Mouse (Mus musculus) heart, postnatal 10 days (tissue): ENCODE results near the gene Dcdc2c. TPM values are rescaled to one million over a fixed set of nuclear protein-coding genes. Genes with fewer than 3 reads are reported as not detected.

Experiments used
- DNase-seq, 2 experiments: peaks; one replicate each; pipeline ENCODE4 v3.0.0; 2021
- intact Hi-C: fragments of 180-260 bp; cut with DNase I; formaldehyde crosslinking; loops from one replicate; pipeline ENCODE4 v1.15.1; 2025
- total RNA-seq, 2 experiments: library from RNA; stranded (reverse); gene quantifications; 2 replicates each; pipeline ENCODE4 v1.2.3; 2021

Dcdc2c gene
- total RNA-seq = under 1 TPM; 0.29 to 0.30 TPM

- DNase-seq = no peak
- intact Hi-C loops = no loop called here
Measured at GRCm38 (mm10) chr12:28552299-28552698, at the start of gene Dcdc2c. Dcdc2c (minus strand) TSS chr12:28552399.

GRCm38 (mm10) chr12:28598526-28598991 lies 46.4 kb upstream of the Dcdc2c start:
- intact Hi-C loops = loop anchor here (10.0 kb wide), 1 partner anchor 526 kb away; no protein-coding TSS in a partner anchor
- DNase-seq = no peak

GRCm38 (mm10) chr12:28598110-28598509 lies 45.9 kb upstream of the Dcdc2c start:
- intact Hi-C loops = loop anchor here (10.0 kb wide), 1 partner anchor 527 kb away; no protein-coding TSS in a partner anchor
- DNase-seq = peak in 1 of 2 experiments; percentile 27

- intact Hi-C loops = loop anchor here (10.0 kb wide), 1 partner anchor 527 kb away; no protein-coding TSS in a partner anchor
- DNase-seq = peak in 1 of 2 experiments; percentile 15
Measured at GRCm38 (mm10) chr12:28597699-28598098, 45.5 kb upstream of the Dcdc2c start.

GRCm38 (mm10) chr12:28596851-28597250 lies 44.7 kb upstream of the Dcdc2c start:
- intact Hi-C loops = loop anchor here (10.0 kb wide), 1 partner anchor 528 kb away; no protein-coding TSS in a partner anchor
- DNase-seq = no peak

DNA sequence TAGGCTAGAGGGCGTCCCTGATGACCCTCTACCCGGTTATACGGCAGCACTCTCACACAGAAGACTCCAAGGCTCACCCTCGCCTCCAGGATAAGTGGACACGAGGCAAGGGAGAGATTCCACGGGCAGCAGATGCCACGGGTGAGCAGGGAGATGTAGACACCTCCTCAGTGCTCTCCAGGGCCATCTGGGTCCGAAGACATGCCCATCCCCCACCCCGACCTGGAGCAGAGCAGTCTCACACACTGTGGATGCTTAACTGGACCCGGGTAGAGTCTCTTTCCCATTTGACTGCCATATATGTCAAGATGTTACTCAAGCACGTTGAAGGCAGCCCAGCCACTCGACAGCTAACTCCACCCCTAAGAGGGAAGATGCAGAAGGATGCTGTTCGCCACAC lies 38.2 kb upstream of the Dcdc2c start:
- intact Hi-C loops = loop anchor here (10.0 kb wide), 1 partner anchor 534 kb away; no protein-coding TSS in a partner anchor
- DNase-seq = no peak

- intact Hi-C loops = loop anchor here (1.0 to 5.0 kb wide), 3 partner anchors 110 to 1294 kb away; no protein-coding TSS in a partner anchor
- DNase-seq = peak; percentile 89 to 91
Measured at GRCm38 (mm10) chr12:28589090-28589868, 37.1 kb upstream of the Dcdc2c start.

DNA sequence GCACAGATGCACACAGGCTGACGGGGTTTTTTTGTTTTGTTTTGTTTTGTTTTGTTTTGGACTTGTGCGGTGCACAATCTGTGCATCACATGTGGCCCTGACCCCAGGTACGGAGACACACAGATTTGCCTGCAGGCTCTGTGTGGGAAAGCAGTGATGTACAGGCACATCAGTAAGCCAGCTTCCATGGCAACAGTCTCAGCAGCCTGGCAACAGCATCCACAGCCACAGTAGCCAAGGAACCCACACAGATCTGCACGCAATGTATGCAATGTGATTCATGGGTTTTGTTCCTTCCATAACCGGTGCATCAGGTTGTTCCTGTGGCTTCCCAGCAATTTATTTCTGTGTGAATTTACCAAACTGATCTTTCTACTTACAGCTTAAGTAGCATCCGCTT lies 35.8 kb upstream of the Dcdc2c start:
- no peak for DNase-seq
- intact Hi-C loops = loop anchor here (2.0 to 5.0 kb wide), 2 partner anchors 111 to 244 kb away; no protein-coding TSS in a partner anchor

DNA sequence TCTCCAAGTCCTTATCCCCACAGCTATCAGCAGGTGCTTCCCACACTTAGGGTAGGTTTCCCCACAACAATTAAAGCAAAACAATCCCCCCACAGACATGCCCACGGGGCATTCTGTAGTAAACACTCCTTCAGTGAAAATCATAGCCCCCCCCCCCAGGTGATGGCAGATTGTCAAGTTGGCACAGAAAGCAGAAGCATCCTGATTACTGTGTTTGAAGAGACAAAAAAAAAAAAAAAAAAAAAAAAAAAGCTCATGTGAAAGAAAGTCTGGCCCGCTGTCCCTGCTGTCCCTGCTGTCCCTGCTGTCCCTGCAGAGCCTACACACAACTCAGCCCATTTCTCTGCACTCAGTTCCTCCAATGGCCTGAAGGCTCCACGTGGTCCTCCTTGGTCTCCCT lies 31.8 kb upstream of the Dcdc2c start:
- intact Hi-C loops = no loop called here

DNA sequence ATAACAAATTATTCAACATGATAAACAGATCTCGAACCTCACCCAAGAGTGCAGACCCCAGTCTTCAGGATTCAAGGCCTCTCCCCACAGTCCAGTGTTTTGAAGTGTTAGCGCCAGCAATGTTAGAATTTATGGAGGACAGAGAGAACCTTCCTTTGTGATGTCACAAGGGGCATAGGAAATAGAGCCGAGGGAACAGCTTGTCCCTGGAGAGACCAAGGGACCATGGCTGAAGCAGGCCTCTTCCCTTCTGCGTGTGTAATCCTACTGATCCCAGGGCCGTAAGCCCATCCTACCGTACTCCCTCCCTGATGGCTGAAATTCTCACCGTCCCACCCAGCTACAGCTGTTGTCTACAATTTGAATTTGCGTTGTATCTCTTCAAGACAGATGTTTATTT lies 30.2 kb upstream of the Dcdc2c start, which contains the start of gene Allc:
TSS of gene Allc (minus strand) at position 101 of the 400 bp plus-strand sequence.
- intact Hi-C loops = no loop called here

More for the DNA sequence above, 31.8 kb upstream of the Dcdc2c start:
- DNase-seq = no peak

GRCm38 (mm10) chr12:28579132-28579531 lies 26.9 kb upstream of the Dcdc2c start:
- DNase-seq = peak in 1 of 2 experiments; percentile 39

More for the DNA sequence above, 30.2 kb upstream of the Dcdc2c start, which contains the start of gene Allc:
- no peak for DNase-seq

DNA sequence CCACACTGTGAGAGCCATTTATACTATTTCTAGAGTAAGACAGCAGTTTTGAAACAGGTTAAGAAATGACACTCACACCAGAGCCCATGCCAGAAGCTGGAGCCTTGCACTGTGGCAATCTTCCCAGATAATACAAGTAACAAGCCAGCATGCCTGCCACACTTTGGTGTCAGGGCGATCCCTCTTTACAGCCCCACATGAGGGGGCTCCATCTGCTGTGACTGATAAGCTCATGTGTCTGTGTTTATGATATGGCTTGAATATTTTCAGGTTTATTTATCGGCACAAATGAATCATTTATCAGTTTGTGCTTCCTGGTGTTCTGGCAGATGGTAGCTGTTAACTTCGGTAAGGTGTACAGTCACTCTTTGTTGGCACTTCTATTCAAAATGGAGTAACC lies 25.9 kb upstream of the Dcdc2c start:
- no peak for DNase-seq
- intact Hi-C loops = no loop called here

More at GRCm38 (mm10) chr12:28579132-28579531, 26.9 kb upstream of the Dcdc2c start:
- intact Hi-C loops = no loop called here

DNA sequence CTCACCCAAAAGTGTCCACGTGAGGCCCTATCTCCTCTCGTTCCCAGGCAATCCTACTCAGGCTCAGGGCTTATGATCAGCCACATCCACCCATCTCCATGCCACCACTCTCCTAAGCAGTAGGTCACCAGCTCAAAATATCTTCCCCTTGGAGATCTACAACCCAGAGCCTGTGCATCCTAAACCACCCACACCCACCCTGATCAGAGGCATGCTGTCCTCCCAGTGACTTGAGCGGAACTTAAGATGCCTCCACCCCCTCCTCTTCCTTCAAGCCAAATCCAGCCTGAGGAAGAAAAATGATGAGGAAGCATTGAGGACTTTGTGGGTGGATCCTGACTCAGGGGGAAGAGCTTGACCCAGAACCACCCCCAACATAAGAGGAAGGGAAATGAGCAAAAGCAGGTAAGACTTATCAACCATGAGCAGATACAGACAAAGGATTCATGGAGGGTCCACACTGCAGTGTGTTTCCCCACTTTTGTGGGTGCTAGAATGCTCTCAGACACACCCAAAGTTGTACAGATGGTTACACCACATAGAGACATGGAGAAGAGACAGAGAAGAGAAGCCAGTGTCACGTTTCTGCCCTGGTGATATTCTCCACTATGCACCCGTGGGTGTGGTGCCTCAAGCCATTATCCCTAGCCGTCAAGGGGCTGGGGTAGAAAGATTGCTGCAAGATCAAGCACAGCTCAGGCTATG lies 23.3 kb upstream of the Dcdc2c start:
- intact Hi-C loops = no loop called here
- DNase-seq = no peak

GRCm38 (mm10) chr12:28572241-28572640 lies 20.0 kb upstream of the Dcdc2c start:
- intact Hi-C loops = no loop called here
- no peak for DNase-seq

- intact Hi-C loops = no loop called here
- DNase-seq = no peak
Measured at GRCm38 (mm10) chr12:28551775-28552174, 424 bp downstream of the Dcdc2c start.

- peak in 1 of 2 experiments; percentile 9 for DNase-seq
- intact Hi-C loops = no loop called here
Measured at GRCm38 (mm10) chr12:28548887-28549286, 3.3 kb downstream of the Dcdc2c start.

- intact Hi-C loops = no loop called here
- no peak for DNase-seq
Measured at GRCm38 (mm10) chr12:28514264-28514775, 37.9 kb downstream of the Dcdc2c start.

GRCm38 (mm10) chr12:28509699-28510280 lies 42.4 kb downstream of the Dcdc2c start:
- DNase-seq = no peak
- intact Hi-C loops = no loop called here

- intact Hi-C loops = no loop called here
- no peak for DNase-seq
Measured at GRCm38 (mm10) chr12:28494289-28494688, 57.9 kb downstream of the Dcdc2c start.

GRCm38 (mm10) chr12:28482483-28483160 lies 69.6 kb downstream of the Dcdc2c start:
- DNase-seq = no peak
- intact Hi-C loops = no loop called here
